Mouse (Mus musculus) kidney, embryonic 16.5 days (tissue): Measurements from ENCODE around the gene Cnot6. TPM values are rescaled to one million over a fixed set of nuclear protein-coding genes. Genes with fewer than 3 reads are reported as not detected.

Source experiments
- ATAC-seq: fragments of 200-750 bp; cut with Nextera tagmentation; 2 replicates; pipeline ENCODE4 v1.8.0; 2017; ENCODE audit warnings: moderate TSS enrichment; ENCODE audit not compliant: low FRiP score, low TSS enrichment
- H3K27ac ChIP-seq: fragments of 300-500 bp; sonication (generic); 2 replicates; pipeline ENCODE4 v1.5.1; 2014; ENCODE audit warnings: low read length
- H3K27me3 ChIP-seq: fragments of 300-500 bp; sonication (generic); 2 replicates; pipeline ENCODE4 v1.6.1; 2014; ENCODE audit warnings: low read length, control low read depth, mixed read lengths; ENCODE audit not compliant: insufficient read depth
- H3K36me3 ChIP-seq: fragments of 300-500 bp; sonication (generic); 2 replicates; pipeline ENCODE4 v1.6.1; 2014; ENCODE audit warnings: low read length, control low read depth, mixed read lengths; ENCODE audit not compliant: insufficient read depth
- H3K4me1 ChIP-seq: fragments of 300-500 bp; sonication (generic); 2 replicates; pipeline ENCODE4 v1.6.1; 2014; ENCODE audit warnings: low read length, control low read depth, mixed read lengths; ENCODE audit not compliant: insufficient read depth
- H3K4me2 ChIP-seq: fragments of 300-500 bp; sonication (generic); replicated peaks from 2 replicates; pipeline ENCODE4 v1.6.1; 2014; ENCODE audit warnings: low read depth, low read length
- H3K4me3 ChIP-seq: fragments of 300-500 bp; sonication (generic); 2 replicates; pipeline ENCODE4 v1.5.1; 2014; ENCODE audit warnings: mild to moderate bottlenecking, low read length
- H3K9ac ChIP-seq: fragments of 300-500 bp; sonication (generic); replicated peaks from 2 replicates; pipeline ENCODE4 v1.6.1; 2014; ENCODE audit warnings: low read length
- H3K9me3 ChIP-seq: fragments of 300-500 bp; sonication (generic); 2 replicates; pipeline ENCODE4 v1.6.1; 2016; ENCODE audit warnings: low read length, control low read depth
- WGBS: fragments of 180-500 bp; shearing (Covaris S2); extraction: QIAGEN DNeasy Blood & Tissue Kit; methylation state at CpG from one replicate; pipeline ENCODE4 v1.1.7; 2014; 5-methylcytosine and 5-hydroxymethylcytosine counted together
- polyA plus RNA-seq: library from polyadenylated mRNA; unstranded; fragments of >200 nt; fragmentation: Nextera tagmentation; extraction: Ambion mirVana; gene quantifications from 2 replicates; pipeline ENCODE4 v1.2.1, GENCODE M21; 2015

Cnot6 gene
- polyA plus RNA-seq, 1 experiment from 2014 or later, result 53.7 TPM

DNA sequence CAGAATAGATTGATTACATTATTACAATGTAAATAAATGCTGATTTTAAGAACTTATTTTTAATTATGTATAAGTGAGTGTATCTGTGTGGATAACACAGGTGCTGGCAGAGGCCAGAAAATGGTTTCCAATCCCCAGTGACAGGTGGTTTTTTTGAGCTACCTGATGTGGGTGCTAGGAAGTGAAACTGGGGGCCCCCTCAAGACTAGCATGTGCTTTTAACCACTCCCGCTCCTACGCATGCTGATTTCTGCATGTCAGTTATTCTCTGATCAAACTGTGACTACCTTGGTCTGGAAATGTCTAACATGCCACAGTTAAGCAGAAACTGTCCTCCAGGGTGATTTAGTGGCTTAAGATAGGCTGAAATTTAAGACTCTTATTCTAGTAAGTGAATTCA, 16.1 kb downstream of the Cnot6 start:
- Histone ChIP-seq H3K27ac (no peak overlapping the region), H3K4me1 (no peaks in the 10 kb centered on the region), H3K36me3 (peaks cover 27% of the 10 kb centered on the region), H3K9me3 (no peaks in the 10 kb centered on the region), H3K9ac (no peak overlapping the region), H3K4me2 (no peak overlapping the region), H3K27me3 (no peaks in the 10 kb centered on the region), H3K4me3 (no peak overlapping the region)
- ATAC-seq, result no peak
- WGBS, result 93% methylated on average over 2 of the region's 2 CpGs

DNA sequence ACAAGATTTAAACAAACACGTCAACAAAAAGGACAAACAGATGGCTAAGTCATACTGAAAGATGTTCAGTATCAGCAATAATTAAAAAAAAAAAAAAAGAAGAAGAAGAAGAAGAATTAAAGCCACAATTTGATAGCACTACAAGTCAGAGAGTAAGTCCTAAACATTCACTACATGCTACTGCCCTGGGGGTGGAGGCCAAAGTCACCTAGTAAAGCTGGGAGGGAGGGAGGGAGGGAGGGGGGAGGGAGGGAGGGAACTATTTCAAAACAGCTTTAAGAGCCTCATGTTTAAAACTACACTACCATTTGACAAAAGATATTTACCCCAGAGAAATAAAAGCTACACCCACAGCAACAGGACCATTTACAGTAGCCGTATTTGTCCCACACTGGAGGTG, 16.8 kb downstream of the Cnot6 start:
- peaks cover 24% of the 10 kb centered on the region for H3K36me3 ChIP-seq
- no peak overlapping the region for H3K9ac ChIP-seq
- no peak overlapping the region for H3K27ac ChIP-seq
- ATAC-seq, result no peak
- no peaks in the 10 kb centered on the region for H3K27me3 ChIP-seq
- H3K9me3 ChIP-seq, result no peaks in the 10 kb centered on the region
- H3K4me3 ChIP-seq, result no peak overlapping the region
- 85% methylated on average over 2 of the region's 2 CpGs for WGBS
- H3K4me1 ChIP-seq, result no peaks in the 10 kb centered on the region
- H3K4me2 ChIP-seq, result no peak overlapping the region

GRCm38 (mm10) chr11:49695013-49695412, 17.5 kb downstream of the Cnot6 start:
- Histone ChIP-seq H3K4me3 (no peak overlapping the region), H3K4me1 (no peaks in the 10 kb centered on the region), H3K9me3 (no peaks in the 10 kb centered on the region), H3K27me3 (no peaks in the 10 kb centered on the region), H3K27ac (no peak overlapping the region), H3K4me2 (no peak overlapping the region), H3K36me3 (peaks cover 24% of the 10 kb centered on the region), H3K9ac (no peak overlapping the region)
- WGBS, result 83% methylated on average over 3 of the region's 3 CpGs
- ATAC-seq, result no peak

DNA sequence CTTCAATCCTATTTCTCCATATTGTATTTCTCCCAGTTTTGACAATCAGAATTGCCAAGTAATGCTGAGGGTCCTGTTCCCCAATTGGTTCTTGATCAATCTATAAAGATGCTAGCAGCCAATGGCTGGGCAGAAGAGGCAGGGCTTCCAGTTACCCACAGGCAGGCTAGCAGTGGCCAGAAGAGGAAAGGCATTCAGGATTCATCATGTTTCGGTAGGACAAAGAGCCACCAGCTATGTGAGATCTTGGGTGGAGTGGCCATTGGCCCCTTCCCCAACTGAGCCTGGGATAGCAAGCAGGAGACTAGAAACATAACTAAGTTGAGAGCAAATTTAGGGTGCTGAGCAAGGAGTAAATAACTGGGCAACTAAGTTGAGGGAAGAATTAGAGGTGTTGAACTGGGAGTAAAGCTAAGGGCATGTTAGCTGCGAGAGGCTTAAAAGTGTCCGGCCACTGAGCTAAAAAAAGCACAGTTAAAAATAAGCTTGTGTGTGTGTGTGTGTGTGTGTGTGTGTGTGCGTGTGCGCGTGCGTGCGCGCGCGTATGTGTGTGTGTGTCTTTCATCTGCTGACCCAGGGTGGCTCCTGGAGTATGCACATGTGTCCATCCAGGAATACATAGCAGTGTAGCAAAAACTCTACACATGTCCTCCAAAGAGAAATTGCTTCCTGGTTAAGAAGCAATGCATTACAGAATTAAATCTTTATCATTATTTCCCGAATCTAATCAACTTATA, 28.1 kb downstream of the Cnot6 start:
- Histone ChIP-seq H3K27ac (no peak overlapping the region), H3K36me3 (peaks cover 59% of the 10 kb centered on the region), H3K4me1 (no peaks in the 10 kb centered on the region), H3K9ac (no peak overlapping the region), H3K4me2 (no peak overlapping the region), H3K27me3 (no peaks in the 10 kb centered on the region), H3K4me3 (no peak overlapping the region), H3K9me3 (no peaks in the 10 kb centered on the region)
- no peak for ATAC-seq
- 97% methylated on average over 12 of the region's 12 CpGs for WGBS

DNA sequence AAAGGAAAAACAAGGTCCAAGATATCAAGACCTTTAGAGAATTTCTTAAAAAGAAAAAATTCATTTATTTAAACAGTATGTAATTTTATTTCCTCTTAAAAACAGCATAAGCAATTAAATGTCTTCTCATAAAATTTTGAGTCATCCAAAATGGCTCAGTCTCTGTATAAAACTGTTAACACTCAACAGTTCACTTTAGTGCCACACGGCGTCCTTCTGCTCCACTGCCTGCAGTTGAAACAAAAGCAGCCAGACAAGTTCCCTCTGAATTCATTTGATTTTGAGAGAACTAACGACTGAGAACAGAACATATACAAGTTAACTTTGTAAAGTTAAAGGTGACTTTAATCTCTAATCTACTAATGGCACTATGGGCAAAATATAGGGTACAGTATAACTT, 39.1 kb downstream of the Cnot6 start:
- 78% methylated on average over 3 of the region's 3 CpGs for WGBS
- Histone ChIP-seq H3K4me1 (no peaks in the 10 kb centered on the region), H3K27me3 (no peaks in the 10 kb centered on the region), H3K4me2 (no peak overlapping the region), H3K4me3 (no peak overlapping the region), H3K9ac (no peak overlapping the region), H3K36me3 (peaks cover 50% of the 10 kb centered on the region), H3K27ac (no peak overlapping the region), H3K9me3 (no peaks in the 10 kb centered on the region)
- no peak for ATAC-seq

GRCm38 (mm10) chr11:49665462-49665861, 47.1 kb downstream of the Cnot6 start:
- Histone ChIP-seq H3K9me3 (no peaks in the 10 kb centered on the region), H3K36me3 (peaks cover 19% of the 10 kb centered on the region; the same call in 1 of the 2 replicates), H3K27me3 (no peaks in the 10 kb centered on the region), H3K4me2 (no peak overlapping the region), H3K4me1 (no peaks in the 10 kb centered on the region), H3K27ac (no peak overlapping the region), H3K9ac (no peak overlapping the region), H3K4me3 (no peak overlapping the region)
- 75% methylated on average over 4 of the region's 4 CpGs for WGBS
- 0 out of 2 replicates have a peak, but pooled peaks have one; percentile 50 for ATAC-seq

- H3K27me3 ChIP-seq, result no peaks in the 10 kb centered on the region
- no peak overlapping the region for H3K9ac ChIP-seq
- H3K27ac ChIP-seq, result no peak overlapping the region
- no peaks in the 10 kb centered on the region for H3K4me1 ChIP-seq
- no peaks in the 10 kb centered on the region for H3K9me3 ChIP-seq
- no peak for ATAC-seq
- H3K36me3 ChIP-seq, result peaks cover 11% of the 10 kb centered on the region; the same call in 1 of the 2 replicates
- 72% methylated on average over 12 of the region's 12 CpGs for WGBS
- no peak overlapping the region for H3K4me3 ChIP-seq
- no peak overlapping the region for H3K4me2 ChIP-seq
Measured at GRCm38 (mm10) chr11:49664262-49665140, 48.0 kb downstream of the Cnot6 start.

DNA sequence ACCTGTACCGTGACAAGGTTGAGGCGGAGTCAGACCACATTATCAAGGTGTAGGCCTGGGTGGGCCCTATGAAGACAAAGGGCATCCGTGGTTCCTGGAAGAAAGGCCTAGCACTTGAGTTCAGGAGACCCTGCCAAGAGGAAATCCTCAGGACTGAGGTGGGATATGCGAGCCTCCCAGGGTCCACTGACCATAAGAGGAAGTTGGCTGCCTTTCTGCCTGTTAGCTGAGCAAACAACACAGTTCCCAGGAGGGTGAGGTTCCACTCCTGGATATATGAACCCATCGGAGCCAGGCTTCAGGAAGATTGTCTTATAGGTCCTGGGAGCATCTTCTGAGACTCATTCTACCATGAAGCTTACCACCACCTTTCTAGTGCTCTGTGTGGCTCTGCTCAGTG, 49.2 kb downstream of the Cnot6 start, which contains the start of gene Scgb3a1:
Gene Scgb3a1 (plus strand): TSS at position 301 of the 400 bp plus-strand sequence.
- ATAC-seq, result no peak
- Histone ChIP-seq H3K27me3 (no peaks in the 10 kb centered on the region), H3K4me3 (no peak within 1 kb of the TSS), H3K4me2 (no peak within 1 kb of the TSS), H3K9me3 (no peaks in the 10 kb centered on the region), H3K4me1 (peaks cover 4% of the 10 kb centered on the region; the same call in 1 of the 2 replicates), H3K36me3 (0 out of 2 replicates have a peak, but pooled peaks cover 2% of the 10 kb centered on the region), H3K9ac (no peak within 1 kb of the TSS), H3K27ac (no peak within 1 kb of the TSS)
- 69% methylated on average over 5 of the region's 5 CpGs for WGBS

DNA sequence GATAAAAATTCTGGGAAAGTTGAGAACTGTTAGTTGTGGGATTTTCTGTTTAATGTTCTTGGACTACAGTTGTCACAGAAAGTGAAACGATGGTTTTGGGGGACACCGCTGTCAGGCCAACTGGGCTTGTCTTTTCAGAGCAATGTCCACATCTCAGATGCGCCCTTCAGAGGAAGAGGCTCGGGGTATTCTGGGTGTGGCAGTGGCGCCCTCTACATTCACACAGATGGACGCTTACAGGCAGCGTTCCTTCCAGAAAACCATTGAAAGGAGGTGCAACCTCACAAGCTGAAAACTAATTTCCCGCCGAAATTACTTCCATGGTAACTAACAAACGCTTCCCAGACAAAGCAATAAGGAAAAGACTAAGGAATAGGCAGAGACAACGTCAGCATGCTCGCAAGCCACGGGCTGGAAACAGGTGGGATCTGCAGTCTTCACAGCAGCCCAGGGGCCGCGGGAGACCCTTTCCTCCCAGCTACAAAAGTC, 50.2 kb downstream of the Cnot6 start:
- H3K4me2 ChIP-seq, result no peak overlapping the region

More for the DNA sequence above, 50.2 kb downstream of the Cnot6 start:
- H3K9ac ChIP-seq, result no peak overlapping the region
- WGBS, result 59% methylated on average over 15 of the region's 15 CpGs
- H3K36me3 ChIP-seq, result no peaks in the 10 kb centered on the region
- no peak overlapping the region for H3K4me3 ChIP-seq
- H3K27ac ChIP-seq, result no peak overlapping the region
- no peaks in the 10 kb centered on the region for H3K9me3 ChIP-seq
- ATAC-seq, result no peak
- H3K4me1 ChIP-seq, result peaks cover 4% of the 10 kb centered on the region; the same call in 1 of the 2 replicates
- H3K27me3 ChIP-seq, result no peaks in the 10 kb centered on the region
